Mouse (Mus musculus) intestine, postnatal 0 days (tissue): Measurements from ENCODE around the gene Fam160a1. TPM values are rescaled to one million over a fixed set of nuclear protein-coding genes. Genes with fewer than 3 reads are reported as not detected.

Experiments used
- ATAC-seq: fragments of 200-750 bp; cut with Nextera tagmentation; 2 replicates; pipeline ENCODE4 v1.8.0; 2017; ENCODE audit warnings: mild to moderate bottlenecking, moderate TSS enrichment, moderate library complexity
- H3K27ac ChIP-seq: fragments of 300-500 bp; sonication (generic); 2 replicates; pipeline ENCODE4 v1.5.1; 2014; ENCODE audit warnings: mild to moderate bottlenecking, low read depth, low read length, moderate library complexity
- H3K27me3 ChIP-seq: fragments of 300-500 bp; sonication (generic); replicated peaks from 2 replicates; pipeline ENCODE4 v1.6.1; 2014; ENCODE audit warnings: low read length, mixed read lengths; ENCODE audit not compliant: control insufficient read depth, insufficient read depth
- H3K36me3 ChIP-seq: fragments of 300-500 bp; sonication (generic); 2 replicates; pipeline ENCODE4 v1.6.1; 2014; ENCODE audit warnings: mild to moderate bottlenecking, moderate library complexity; ENCODE audit not compliant: control insufficient read depth, insufficient read depth
- H3K4me1 ChIP-seq: fragments of 300-500 bp; sonication (generic); replicated peaks from 2 replicates; pipeline ENCODE4 v1.6.1; 2014; ENCODE audit warnings: antibody characterized with exemption, low read length, mixed read lengths; ENCODE audit not compliant: control insufficient read depth, insufficient read depth
- H3K4me2 ChIP-seq: fragments of 300-500 bp; sonication (generic); replicated peaks from 2 replicates; pipeline ENCODE4 v1.6.1; 2014; ENCODE audit warnings: low read depth, mild to moderate bottlenecking, moderate library complexity
- H3K4me3 ChIP-seq: fragments of 300-500 bp; sonication (generic); 2 replicates; pipeline ENCODE4 v1.5.1; 2014; ENCODE audit warnings: low read depth, low read length
- H3K9ac ChIP-seq: fragments of 300-500 bp; sonication (generic); 2 replicates; pipeline ENCODE4 v1.6.1; 2014; ENCODE audit warnings: mild to moderate bottlenecking, low read depth, low read length
- H3K9me3 ChIP-seq: fragments of 300-500 bp; sonication (generic); 2 replicates; pipeline ENCODE4 v1.6.1; 2016; ENCODE audit warnings: mixed run types; ENCODE audit not compliant: control insufficient read depth
- CTCF ChIP-seq: sonication (generic); IDR thresholded peaks from 2 replicates; pipeline ENCODE4 v1.5.1; 2016; ENCODE audit warnings: low read depth, mild to moderate bottlenecking, control low read depth, antibody characterized with exemption, moderate library complexity
- whole genome bisulfite sequencing: fragments of 180-500 bp; shearing (Covaris S2); extraction: QIAGEN DNeasy Blood & Tissue Kit; methylation state at CpG from one replicate; pipeline ENCODE4 v1.1.7; 2014; 5-methylcytosine and 5-hydroxymethylcytosine counted together
- polyA plus RNA-seq: library from polyadenylated mRNA; unstranded; fragments of >200 nt; fragmentation: Nextera tagmentation; extraction: Ambion mirVana; gene quantifications from 2 replicates; pipeline ENCODE4 v1.2.1, GENCODE M21; 2015

The Fam160a1 gene
- 2.3 and 2.6 TPM in 2 replicates for polyA plus RNA-seq

DNA sequence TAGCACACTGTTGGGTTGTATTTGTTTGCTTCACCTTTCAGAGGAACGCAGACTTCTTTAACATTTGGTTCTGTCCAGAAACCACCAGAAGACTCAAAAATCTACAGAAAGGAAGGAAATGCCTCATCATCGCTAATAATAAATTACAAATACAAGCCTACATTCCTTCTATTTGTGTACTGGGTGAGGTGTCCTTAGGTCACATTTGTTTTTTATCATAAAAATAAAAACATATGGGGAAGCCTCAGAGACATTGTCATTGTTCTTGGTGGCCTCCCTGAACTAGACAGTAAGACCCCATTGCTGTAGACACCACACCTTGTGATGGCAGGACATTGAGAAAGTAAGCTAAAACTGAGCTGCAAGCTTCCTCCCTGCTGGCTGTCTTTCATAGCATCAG is at the start of gene Fam160a1:
TSS of gene Fam160a1 (minus strand) at position 101 of the 400 bp plus-strand sequence.
- no peak for ATAC-seq
- no peak for TF ChIP-seq CTCF
- no peaks in the 10 kb centered on the region for H3K27me3 ChIP-seq
- no peak within 1 kb of the TSS for H3K9ac ChIP-seq
- no peaks in the 10 kb centered on the region for H3K36me3 ChIP-seq
- no peak within 1 kb of the TSS for H3K27ac ChIP-seq
- H3K9me3 ChIP-seq, result no peaks in the 10 kb centered on the region
- 87% methylated on average over 2 of the region's 2 CpGs for WGBS
- H3K4me1 ChIP-seq, result no peaks in the 10 kb centered on the region
- no peak within 1 kb of the TSS for H3K4me3 ChIP-seq
- no peak within 1 kb of the TSS for H3K4me2 ChIP-seq

DNA sequence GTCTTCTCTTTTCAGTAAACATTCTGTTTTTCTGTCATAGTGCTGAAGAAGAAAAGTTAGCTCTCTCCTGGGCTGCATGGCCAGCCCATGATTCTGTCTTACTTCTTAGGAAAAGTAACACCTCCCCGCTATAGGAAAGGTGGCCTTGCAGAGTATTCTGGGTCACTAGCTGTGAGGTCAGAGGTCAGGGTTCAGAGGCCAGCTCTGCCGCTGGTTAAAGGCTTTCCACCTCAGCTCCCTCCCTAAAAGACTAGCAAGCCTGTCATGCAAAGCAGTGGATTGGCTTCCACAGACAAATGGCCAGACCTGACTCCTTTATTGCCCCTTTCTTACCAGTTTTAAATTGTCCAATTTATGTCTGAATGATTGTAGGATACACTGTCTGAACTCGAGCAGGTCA is 46.9 kb upstream of the Fam160a1 start:
- Histone ChIP-seq H3K4me1 (no peaks in the 10 kb centered on the region), H3K4me2 (no peak overlapping the region), H3K27me3 (no peaks in the 10 kb centered on the region), H3K36me3 (no peaks in the 10 kb centered on the region), H3K27ac (no peak overlapping the region), H3K9me3 (no peaks in the 10 kb centered on the region), H3K4me3 (no peak overlapping the region), H3K9ac (no peak overlapping the region)
- 32% methylated on average over 3 of the region's 3 CpGs for WGBS
- TF ChIP-seq CTCF, result no peak
- no peak for ATAC-seq

DNA sequence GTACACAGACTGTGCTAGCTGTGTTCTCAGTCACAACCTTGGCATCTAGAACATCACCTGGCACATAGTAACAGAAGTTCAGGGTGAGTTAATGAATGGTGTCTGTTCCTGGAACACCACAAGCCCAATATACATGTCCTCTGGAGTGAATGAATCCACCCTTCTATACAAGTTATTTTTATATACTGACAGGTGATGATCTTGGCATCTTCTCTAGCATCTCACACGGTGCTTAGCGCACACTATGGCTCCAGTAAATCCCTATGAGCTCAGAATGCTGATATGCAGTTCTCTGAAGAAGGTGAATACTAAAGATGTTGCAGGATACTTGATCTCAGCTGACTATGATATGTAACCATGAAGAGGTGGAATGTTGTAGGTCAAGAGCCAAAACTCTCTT is 45.8 kb upstream of the Fam160a1 start:
- TF ChIP-seq CTCF, result no peak
- Histone ChIP-seq H3K9me3 (no peaks in the 10 kb centered on the region), H3K4me1 (no peaks in the 10 kb centered on the region), H3K36me3 (no peaks in the 10 kb centered on the region), H3K27me3 (no peaks in the 10 kb centered on the region), H3K4me3 (no peak overlapping the region), H3K9ac (no peak overlapping the region), H3K4me2 (no peak overlapping the region), H3K27ac (no peak overlapping the region)
- ATAC-seq, result no peak
- WGBS, result 93% methylated on average over 2 of the region's 2 CpGs

DNA sequence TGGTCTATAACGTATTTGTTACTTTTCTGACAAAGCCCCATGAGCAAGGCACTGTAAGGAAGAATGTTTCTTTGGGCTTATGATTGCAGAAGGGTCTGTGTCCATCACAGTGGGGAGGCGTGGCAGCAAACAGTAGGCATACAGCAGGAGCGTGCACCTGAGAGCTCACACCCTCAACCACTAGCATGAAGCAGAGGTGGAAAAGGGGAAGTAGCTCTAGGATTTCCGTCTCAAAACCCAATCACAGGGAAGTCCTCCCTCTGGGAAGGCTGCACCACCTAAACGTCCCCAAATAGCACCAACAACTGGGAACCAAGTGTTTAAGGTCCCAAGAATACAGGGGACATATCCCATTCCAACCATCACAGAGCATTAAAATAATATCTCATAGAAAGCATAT is 43.9 kb upstream of the Fam160a1 start:
- Histone ChIP-seq H3K27ac (no peak overlapping the region), H3K4me1 (no peaks in the 10 kb centered on the region), H3K4me3 (no peak overlapping the region), H3K36me3 (no peaks in the 10 kb centered on the region), H3K9me3 (no peaks in the 10 kb centered on the region), H3K9ac (no peak overlapping the region), H3K27me3 (no peaks in the 10 kb centered on the region), H3K4me2 (no peak overlapping the region)
- no peak for TF ChIP-seq CTCF
- WGBS, result 75% methylated on average over 5 of the region's 5 CpGs
- ATAC-seq, result no peak

- no peaks in the 10 kb centered on the region for H3K9me3 ChIP-seq
- H3K27ac ChIP-seq, result no peak overlapping the region
- ATAC-seq, result no peak
- H3K27me3 ChIP-seq, result no peaks in the 10 kb centered on the region
- 75% methylated on average over 6 of the region's 6 CpGs for WGBS
- H3K9ac ChIP-seq, result no peak overlapping the region
- H3K4me1 ChIP-seq, result no peaks in the 10 kb centered on the region
- no peak overlapping the region for H3K4me3 ChIP-seq
- H3K36me3 ChIP-seq, result no peaks in the 10 kb centered on the region
- H3K4me2 ChIP-seq, result no peak overlapping the region
- TF ChIP-seq CTCF, result no peak
Measured at GRCm38 (mm10) chr3:85859311-85859710, 42.2 kb upstream of the Fam160a1 start.

DNA sequence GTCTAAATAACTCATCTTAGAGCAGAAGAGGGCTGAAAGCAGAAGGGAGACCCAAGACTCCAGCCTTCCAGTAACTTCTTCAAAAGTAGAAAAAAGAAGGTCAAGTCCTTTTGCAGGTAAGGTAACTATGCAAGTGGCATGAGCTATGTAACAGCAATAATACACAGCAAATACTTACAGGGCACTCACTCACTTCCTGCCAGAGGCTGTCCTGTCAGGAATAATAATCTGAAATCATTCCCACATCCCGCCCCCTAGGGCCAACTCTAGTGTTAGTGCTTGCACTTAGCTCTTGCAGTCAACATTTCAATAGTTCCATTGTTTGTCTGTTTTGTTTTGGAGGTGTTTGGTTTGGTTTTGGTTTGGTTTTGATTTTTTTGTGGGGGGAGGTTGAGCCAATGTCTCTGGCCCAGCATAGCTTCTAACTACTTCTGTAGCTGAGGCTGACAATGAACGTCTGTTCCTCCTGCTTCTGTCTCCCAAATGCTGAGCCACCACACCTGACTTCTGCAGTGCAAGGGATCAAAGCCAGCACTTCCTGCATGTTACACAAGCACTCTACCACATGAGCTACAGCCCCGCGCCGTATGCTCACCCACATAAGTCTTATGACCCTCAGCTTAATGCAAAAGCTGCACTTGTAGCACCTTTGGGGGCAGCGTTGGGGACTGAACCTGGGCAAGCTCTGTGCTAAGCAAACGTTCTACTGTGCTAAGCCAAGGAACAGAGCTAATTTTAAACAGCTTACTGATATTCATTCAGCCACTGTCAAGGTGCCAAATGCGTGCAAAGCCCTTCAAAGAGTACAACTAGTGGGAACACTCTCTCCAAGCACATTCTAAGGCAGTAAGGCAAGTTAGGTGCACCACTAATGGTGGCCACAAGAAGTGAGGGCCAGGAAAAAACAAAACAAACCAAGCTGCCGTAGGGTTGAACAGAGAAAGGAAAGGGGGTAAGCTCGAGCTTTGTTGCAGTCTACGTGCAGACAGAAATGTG is 41.3 kb upstream of the Fam160a1 start:
- H3K4me2 ChIP-seq, result no peak overlapping the region
- no peaks in the 10 kb centered on the region for H3K36me3 ChIP-seq
- 65% methylated on average over 11 of the region's 11 CpGs for WGBS
- H3K27me3 ChIP-seq, result no peaks in the 10 kb centered on the region
- H3K9me3 ChIP-seq, result no peaks in the 10 kb centered on the region
- no peak for ATAC-seq
- H3K27ac ChIP-seq, result no peak overlapping the region
- H3K9ac ChIP-seq, result no peak overlapping the region
- H3K4me3 ChIP-seq, result no peak overlapping the region
- H3K4me1 ChIP-seq, result no peaks in the 10 kb centered on the region
- no peak for TF ChIP-seq CTCF
